Mouse (Mus musculus): ENCODE data around the gene Olfr61.
"Not testable (repeated sequence)": the region's sequence is repeated elsewhere in the genome, so short reads cannot be mapped to it uniquely, and the experiment has no call there.

Gene Olfr61

GRCm38 (mm10) chr7:140628670-140629069, at the start of gene Olfr61:
Olfr61 (plus strand) TSS chr7:140628970.
- DNase-seq (ENCODE audit: low read depth) = not testable (repeated sequence)

- not testable (repeated sequence) for DNase-seq (ENCODE audit: low read depth)
These were observed 27.8 kb upstream of the Olfr61 start, which contains the start of gene Olfr46 for GRCm38 (mm10) chr7:140600969-140601368. Olfr46 (plus strand) TSS chr7:140601269.

- no peak for DNase-seq (ENCODE audit: low read depth)
These were observed 1.8 kb downstream of the Olfr61 start for GRCm38 (mm10) chr7:140630559-140630958.

GRCm38 (mm10) chr7:140646152-140646551, 17.4 kb downstream of the Olfr61 start, which contains the start of gene Olfr53:
Olfr53 (plus strand) TSS chr7:140646452.
- DNase-seq (ENCODE audit: low read depth) = no peak

GRCm38 (mm10) chr7:140659630-140660029, 30.9 kb downstream of the Olfr61 start, which contains the start of gene Olfr539:
Olfr539 (plus strand) TSS chr7:140659930.
- DNase-seq (ENCODE audit: low read depth) = no peak

GRCm38 (mm10) chr7:140670693-140671092, 41.9 kb downstream of the Olfr61 start:
- not testable (repeated sequence) for DNase-seq (ENCODE audit: low read depth)

- no peak for DNase-seq (ENCODE audit: low read depth)
These were observed 47.1 kb downstream of the Olfr61 start for GRCm38 (mm10) chr7:140675863-140676262.

GRCm38 (mm10) chr7:140679591-140679990, 50.8 kb downstream of the Olfr61 start:
- DNase-seq (ENCODE audit: low read depth) = not testable (repeated sequence)

- no peak for DNase-seq (ENCODE audit: low read depth)
These were observed 52.9 kb downstream of the Olfr61 start, which contains the start of gene Olfr45 for GRCm38 (mm10) chr7:140681651-140682050. Olfr45 (plus strand) TSS chr7:140681951.

All from NIH3T3 (cell line).